Mouse (Mus musculus) MEL (cell line): Measurements from ENCODE around the gene Nrarp. TPM values are rescaled to one million over a fixed set of nuclear protein-coding genes. Genes with fewer than 3 reads are reported as not detected.

ENCODE experiments used
- DNase-seq: peaks from one replicate; pipeline ENCODE4 v3.0.0; 2011; ENCODE audit warnings: low read depth, low spot score
- H3K27ac ChIP-seq: 2 replicates; pipeline ENCODE4 v1.5.1; 2012; ENCODE audit warnings: low read depth, mild to moderate bottlenecking, control low read depth, low read length, moderate library complexity; ENCODE audit not compliant: control insufficient read depth
- H3K27me3 ChIP-seq, 2 experiments: fragments of 150-350 bp in 1 of 2; sonication (generic) in 1 of 2; 2 replicates each; pipeline ENCODE4 v1.6.1; 2012; ENCODE audit warnings: low read length in 2 of 2, mild to moderate bottlenecking in 2 of 2, improper control_type of control experiment in 1 of 2, moderate library complexity in 1 of 2; ENCODE audit not compliant: insufficient read depth in 2 of 2, control insufficient read depth in 1 of 2
- H3K36me3 ChIP-seq, 2 experiments: 2 replicates each; pipeline ENCODE4 v1.6.1; 2012 to 2014; ENCODE audit warnings: low read length in 2 of 2, improper control_type of control experiment in 1 of 2, inconsistent platforms in 1 of 2, mild to moderate bottlenecking in 1 of 2; ENCODE audit not compliant: insufficient read depth in 2 of 2, control insufficient read depth in 1 of 2
- H3K4me1 ChIP-seq, 2 experiments: fragments of 150-350 bp in 1 of 2; sonication (generic) in 1 of 2; 2 replicates each; pipeline ENCODE4 v1.6.1; 2012; ENCODE audit warnings: low read length in 2 of 2, improper control_type of control experiment in 1 of 2, mild to moderate bottlenecking in 1 of 2; ENCODE audit not compliant: insufficient read depth in 2 of 2, control insufficient read depth in 1 of 2
- H3K4me3 ChIP-seq, 2 experiments: fragments of 150-350 bp in 1 of 2; sonication (generic) in 1 of 2; 2 replicates each; pipeline ENCODE4 v1.5.1; 2012; ENCODE audit warnings: low read depth in 2 of 2, low read length in 2 of 2, mild to moderate bottlenecking in 2 of 2, moderate library complexity in 2 of 2, control low read depth in 1 of 2, improper control_type of control experiment in 1 of 2; ENCODE audit not compliant: control insufficient read depth in 1 of 2, insufficient read depth in 1 of 2
- H3K79me2 ChIP-seq: 2 replicates; pipeline ENCODE4 v1.6.1; 2012; ENCODE audit warnings: mild to moderate bottlenecking, low read length, moderate library complexity; ENCODE audit not compliant: control insufficient read depth, poor library complexity, insufficient read depth
- H3K9ac ChIP-seq: 2 replicates; pipeline ENCODE4 v1.6.1; 2012; ENCODE audit warnings: low read depth, mild to moderate bottlenecking, control low read depth, low read length, moderate library complexity; ENCODE audit not compliant: control insufficient read depth, poor library complexity, severe bottlenecking
- H3K9me3 ChIP-seq: fragments of 150-350 bp; sonication (generic); replicated peaks from 2 replicates; pipeline ENCODE4 v1.6.1; 2012; ENCODE audit warnings: mild to moderate bottlenecking, low read length, improper control_type of control experiment, moderate library complexity; ENCODE audit not compliant: insufficient read depth
- BHLHE40 ChIP-seq: IDR thresholded peaks from 2 replicates; pipeline ENCODE4 v1.6.1; 2012; ENCODE audit warnings: low read depth, mild to moderate bottlenecking, inconsistent platforms, low read length, improper control_type of control experiment, borderline replicate concordance
- CHD1 ChIP-seq: IDR thresholded peaks from 2 replicates; pipeline ENCODE4 v1.6.1; 2012; ENCODE audit warnings: low read depth, mild to moderate bottlenecking, inconsistent platforms, low read length, improper control_type of control experiment
- CHD2 ChIP-seq: IDR thresholded peaks from 2 replicates; pipeline ENCODE4 v1.6.1; 2011; ENCODE audit warnings: low read length, improper control_type of control experiment
- CTCF ChIP-seq, 3 experiments: IDR thresholded peaks in 2 of 3; conservative IDR thresholded peaks in 1 of 3; 2 replicates each; pipeline ENCODE4 v1.5.1; 2011 to 2012; ENCODE audit warnings: low read length in 3 of 3, low read depth in 2 of 3, mild to moderate bottlenecking in 2 of 3, improper control_type of control experiment in 1 of 3, inconsistent platforms in 1 of 3, mixed read lengths in 1 of 3, moderate library complexity in 1 of 3; ENCODE audit not compliant: control insufficient read depth in 1 of 3, insufficient read depth in 1 of 3, poor library complexity in 1 of 3, severe bottlenecking in 1 of 3
- E2F4 ChIP-seq: IDR thresholded peaks from 2 replicates; pipeline ENCODE4 v1.6.1; 2011; ENCODE audit warnings: low read depth, low read length, improper control_type of control experiment, borderline replicate concordance
- ELF1 ChIP-seq: IDR thresholded peaks from 2 replicates; pipeline ENCODE4 v1.6.1; 2014; ENCODE audit warnings: low read depth, mild to moderate bottlenecking, inconsistent platforms, low read length, improper control_type of control experiment, moderate library complexity
- EP300 ChIP-seq, 2 experiments: IDR thresholded peaks; 2 replicates each; pipeline ENCODE4 v1.6.1; 2011; ENCODE audit warnings: improper control_type of control experiment in 2 of 2, low read length in 2 of 2, low read depth in 1 of 2, mild to moderate bottlenecking in 1 of 2
- ETS1 ChIP-seq: IDR thresholded peaks from 2 replicates; pipeline ENCODE4 v1.6.1; 2012; ENCODE audit warnings: low read depth, mild to moderate bottlenecking, inconsistent platforms, low read length, improper control_type of control experiment, moderate library complexity
- GABPA ChIP-seq: IDR thresholded peaks from 2 replicates; pipeline ENCODE4 v1.6.1; 2012; ENCODE audit warnings: low read depth, mild to moderate bottlenecking, inconsistent platforms, low read length, improper control_type of control experiment, moderate library complexity
- HCFC1 ChIP-seq: IDR thresholded peaks from 2 replicates; pipeline ENCODE4 v1.6.1; 2012; ENCODE audit warnings: low read depth, mild to moderate bottlenecking, inconsistent platforms, low read length, improper control_type of control experiment, moderate library complexity
- KAT2A ChIP-seq: conservative IDR thresholded peaks from 2 replicates; pipeline ENCODE4 v1.6.1; 2012; ENCODE audit warnings: low read depth, low read length, improper control_type of control experiment, inconsistent platforms
- MAX ChIP-seq: IDR thresholded peaks from 2 replicates; pipeline ENCODE4 v1.6.1; 2011; ENCODE audit warnings: low read length, improper control_type of control experiment
- MAZ ChIP-seq: IDR thresholded peaks from 2 replicates; pipeline ENCODE4 v1.6.1; 2012; ENCODE audit warnings: low read depth, mild to moderate bottlenecking, inconsistent platforms, low read length, improper control_type of control experiment
- MEF2A ChIP-seq: IDR thresholded peaks from 2 replicates; pipeline ENCODE4 v1.6.1; 2014; ENCODE audit warnings: low read depth, mild to moderate bottlenecking, inconsistent platforms, low read length, improper control_type of control experiment; ENCODE audit not compliant: poor library complexity, insufficient replicate concordance, severe bottlenecking; ENCODE audit errors: extremely low read depth
- MXI1 ChIP-seq: IDR thresholded peaks from 2 replicates; pipeline ENCODE4 v1.6.1; 2011; ENCODE audit warnings: mild to moderate bottlenecking, low read depth, low read length, improper control_type of control experiment
- MYC ChIP-seq: IDR thresholded peaks from 2 replicates; pipeline ENCODE4 v1.6.1; 2011; ENCODE audit warnings: low read depth, mild to moderate bottlenecking, low read length, improper control_type of control experiment, moderate library complexity
- NELFE ChIP-seq: IDR thresholded peaks from 2 replicates; pipeline ENCODE4 v1.6.1; 2011; ENCODE audit warnings: low read depth, low read length, improper control_type of control experiment
- NRF1 ChIP-seq: IDR thresholded peaks from 2 replicates; pipeline ENCODE4 v1.6.1; 2014; ENCODE audit warnings: low read depth, mild to moderate bottlenecking, inconsistent platforms, low read length, improper control_type of control experiment, moderate library complexity; ENCODE audit not compliant: poor library complexity, insufficient read depth, severe bottlenecking
- POLR2A ChIP-seq, 2 experiments: IDR thresholded peaks; 2 replicates each; pipeline ENCODE4 v1.6.1; 2011 to 2012; ENCODE audit warnings: low read length in 2 of 2, mild to moderate bottlenecking in 2 of 2, control low read depth in 1 of 2, improper control_type of control experiment in 1 of 2, low read depth in 1 of 2, moderate library complexity in 1 of 2; ENCODE audit not compliant: control insufficient read depth in 1 of 2, insufficient read depth in 1 of 2, poor library complexity in 1 of 2
- POLR2AphosphoS5 ChIP-seq: IDR thresholded peaks from 2 replicates; pipeline ENCODE4 v1.6.1; 2012; ENCODE audit warnings: low read depth, borderline replicate concordance, mild to moderate bottlenecking, inconsistent platforms, low read length, moderate library complexity, mixed read lengths
- RAD21 ChIP-seq: IDR thresholded peaks from 2 replicates; pipeline ENCODE4 v1.6.1; 2011; ENCODE audit warnings: mild to moderate bottlenecking, low read depth, low read length, improper control_type of control experiment
- RCOR1 ChIP-seq: IDR thresholded peaks from 2 replicates; pipeline ENCODE4 v1.6.1; 2012; ENCODE audit warnings: low read depth, mild to moderate bottlenecking, inconsistent platforms, low read length, improper control_type of control experiment
- SIN3A ChIP-seq: IDR thresholded peaks from 2 replicates; pipeline ENCODE4 v1.6.1; 2012; ENCODE audit warnings: low read length, improper control_type of control experiment, inconsistent platforms
- SMC3 ChIP-seq: IDR thresholded peaks from 2 replicates; pipeline ENCODE4 v1.6.1; 2011; ENCODE audit warnings: low read depth, low read length, improper control_type of control experiment
- TAL1 ChIP-seq: IDR thresholded peaks from 2 replicates; pipeline ENCODE4 v1.6.1; 2012; ENCODE audit warnings: mild to moderate bottlenecking, inconsistent platforms, low read length, moderate library complexity, mixed read lengths
- TBP ChIP-seq: IDR thresholded peaks from 2 replicates; pipeline ENCODE4 v1.8.0; 2011; ENCODE audit warnings: low read depth, low read length, improper control_type of control experiment
- TCF12 ChIP-seq: IDR thresholded peaks from 2 replicates; pipeline ENCODE4 v1.6.1; 2014; ENCODE audit warnings: low read depth, mild to moderate bottlenecking, inconsistent platforms, low read length, improper control_type of control experiment, moderate library complexity
- USF1 ChIP-seq: IDR thresholded peaks from 2 replicates; pipeline ENCODE4 v1.6.1; 2014; ENCODE audit warnings: low read depth, mild to moderate bottlenecking, inconsistent platforms, low read length, improper control_type of control experiment, moderate library complexity
- USF2 ChIP-seq, 2 experiments: IDR thresholded peaks; 2 replicates each; pipeline ENCODE4 v1.6.1; 2011 to 2012; ENCODE audit warnings: improper control_type of control experiment in 2 of 2, low read length in 2 of 2, borderline replicate concordance in 1 of 2, inconsistent platforms in 1 of 2, low read depth in 1 of 2, mild to moderate bottlenecking in 1 of 2; ENCODE audit not compliant: insufficient read depth in 1 of 2
- ZNF384 ChIP-seq: IDR thresholded peaks from 2 replicates; pipeline ENCODE4 v1.6.1; 2012; ENCODE audit warnings: low read depth, mild to moderate bottlenecking, inconsistent platforms, low read length, improper control_type of control experiment
- polyA plus RNA-seq, 2 experiments: library from polyadenylated mRNA; stranded (reverse) in 1 of 2; unstranded in 1 of 2; fragments of >175 nt in 1 of 2; fragments of >200 nt in 1 of 2; gene quantifications; 2 replicates each; pipeline versions ENCODE4 v1.2.1 to v1.2.4; 2012; ENCODE audit warnings: low replicate concordance in 2 of 2, low read depth in 1 of 2; ENCODE audit not compliant: insufficient read length in 2 of 2, insufficient read depth in 1 of 2, missing spikeins in 1 of 2
- total RNA-seq: library from RNA; depleted of rRNA; stranded (reverse); fragments of 300-350 nt; gene quantifications from 2 replicates; pipeline ENCODE4 v1.2.3, GENCODE M21; 2012

The Nrarp gene
- total and polyA plus RNA-seq, 3 experiments, result 6.5 to 12.3 TPM; not detected in 1

- H3K27me3 ChIP-seq, result no peaks in the 10 kb centered on the region
- H3K79me2 ChIP-seq, result peaks cover 4% of the 10 kb centered on the region
- H3K4me1 ChIP-seq, result no peaks in the 10 kb centered on the region; a peak in 1 of 4 replicates
- TF ChIP-seq GABPA, result no peak
- TF ChIP-seq SMC3, result no peak
- no peak for TF ChIP-seq BHLHE40
- no peak for TF ChIP-seq MXI1
- no peak for TF ChIP-seq TCF12
- TF ChIP-seq MAZ, result no peak
- no peak for TF ChIP-seq RCOR1
- TF ChIP-seq TAL1, result no peak
- TF ChIP-seq HCFC1, result no peak
- no peaks in the 10 kb centered on the region for H3K9me3 ChIP-seq
- H3K27ac ChIP-seq, result no peak within 1 kb of the TSS
- no peak for DNase-seq
- no peak within 1 kb of the TSS for H3K4me3 ChIP-seq
- peaks cover 2 to 3% of the 10 kb centered on the region in 2 experiments; a peak in 3 of 4 replicates for H3K36me3 ChIP-seq
- no peak within 1 kb of the TSS for H3K9ac ChIP-seq
Observed at GRCm38 (mm10) chr2:25218445-25218844, 37.9 kb downstream of the Nrarp start, which contains the start of gene Fam166a. Fam166a (plus strand) TSS chr2:25218745.

DNA sequence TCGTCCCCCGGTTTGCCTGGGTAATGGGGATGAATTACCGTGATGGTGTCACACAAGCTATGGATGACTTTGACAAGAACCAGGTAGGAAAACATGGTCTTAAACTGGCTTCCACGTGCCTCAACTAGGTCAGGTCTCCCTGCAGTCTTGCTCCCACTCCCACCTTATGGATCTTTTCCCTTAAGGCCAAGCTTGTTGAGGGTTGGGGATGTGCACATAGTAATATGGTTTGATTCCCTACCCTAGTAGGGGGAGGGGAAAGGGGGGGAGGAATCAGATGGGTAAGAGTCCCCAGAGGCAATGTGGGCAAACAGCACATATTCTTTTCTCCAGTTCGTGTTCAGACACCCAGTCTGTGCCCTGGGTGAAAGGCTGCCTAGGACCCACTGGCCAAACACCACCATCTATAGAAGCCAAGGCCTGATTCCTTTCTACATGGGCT, 40.8 kb downstream of the Nrarp start:
- DNase-seq, result peak; percentile 66
- peaks cover 4 to 8% of the 10 kb centered on the region in 2 experiments; a peak in 3 of 4 replicates for H3K4me1 ChIP-seq
- H3K27ac ChIP-seq, result no peak overlapping the region
- H3K27me3 ChIP-seq, result no peaks in the 10 kb centered on the region
- peaks cover 17% of the 10 kb centered on the region for H3K79me2 ChIP-seq
- H3K36me3 ChIP-seq, result peaks cover 6 to 9% of the 10 kb centered on the region in 2 experiments
- no peak overlapping the region for H3K4me3 ChIP-seq
- H3K9ac ChIP-seq, result no peak overlapping the region
- no peaks in the 10 kb centered on the region for H3K9me3 ChIP-seq
- TF ChIP-seq TAL1 (no peak), CHD1 (no peak), USF1 (no peak), KAT2A (no peak), EP300 (IDR thresholded peaks at IDR 0.05; ENCODE audit: low read depth in 1 of 2, low read length in 2 of 2) (no peak; a peak in 1 of 4 replicates), TBP (no peak; the same call in 1 of the 2 replicates), NELFE (no peak), HCFC1 (no peak), SMC3 (no peak), USF2 (IDR thresholded peaks at IDR 0.05; ENCODE audit: borderline replicate concordance in 1 of 2, insufficient read depth in 1 of 2, low read depth in 1 of 2, low read length in 2 of 2) (no peak), POLR2AphosphoS5 (peak; percentile 89), ETS1 (no peak), MYC (0 out of 2 replicates have a peak, but pooled peaks have one; percentile 27), POLR2A (IDR thresholded peaks at IDR 0.05; ENCODE audit: control insufficient read depth in 1 of 2, insufficient read depth in 1 of 2, low read depth in 1 of 2, low read length in 2 of 2, poor library complexity in 1 of 2) (peak; percentile 61 to 77; a peak in 3 of 4 replicates), CHD2 (peak; percentile 21; the same call in 1 of the 2 replicates), SIN3A (0 out of 2 replicates have a peak, but pooled peaks have one; percentile 11), CTCF (IDR thresholded peaks at IDR 0.05 in 2 of 3, conservative IDR thresholded peaks at IDR 0.05 in 1 of 3; ENCODE audit: control insufficient read depth in 1 of 3, insufficient read depth in 1 of 3, low read depth in 2 of 3, low read length in 3 of 3, poor library complexity in 1 of 3, severe bottlenecking in 1 of 3) (no peak), MEF2A (no peak), RAD21 (no peak), BHLHE40 (no peak), RCOR1 (no peak), MAX (no peak), ZNF384 (no peak), NRF1 (no peak), ELF1 (no peak), E2F4 (no peak)
